Mouse (Mus musculus): ENCODE measurements around the gene Lbx2. TPM values are rescaled to one million over a fixed set of nuclear protein-coding genes. Genes with fewer than 3 reads are reported as not detected.
A peak's percentile ranks its signal among the peaks of the same experiment; 100 is the strongest.

Lbx2 gene
- polyA plus RNA-seq, 1 experiment from 2014 or later = not detected

DNA sequence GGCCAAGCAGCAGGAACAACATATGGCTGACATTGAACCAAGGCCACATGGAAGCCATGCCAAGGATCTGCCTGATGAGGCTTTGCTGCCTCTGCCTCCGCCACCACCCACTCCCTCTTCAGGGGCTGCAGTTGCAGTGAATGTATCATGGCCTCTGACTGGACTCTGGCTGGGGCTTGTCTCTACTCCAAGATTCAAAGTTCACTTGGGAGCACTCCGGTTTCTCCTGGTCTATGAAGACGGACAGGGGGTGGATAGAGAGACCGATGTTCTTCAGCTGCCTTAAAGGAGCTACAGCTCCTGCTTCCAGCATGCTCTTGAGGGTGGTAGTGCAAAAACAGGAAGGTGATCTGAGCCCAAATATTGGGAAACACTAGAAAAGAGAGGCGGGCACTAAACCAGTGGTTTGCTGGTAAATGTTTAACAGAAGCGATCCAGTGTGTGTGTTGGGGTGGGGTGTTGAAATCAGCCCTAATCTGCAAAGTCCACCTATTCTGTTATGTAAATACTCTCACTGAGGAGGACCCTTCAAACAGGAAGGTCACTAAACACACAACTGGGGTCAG, 45.4 kb downstream of the Lbx2 start:
- Histone ChIP-seq H3K4me3 (no peak overlapping the region), H3K27ac (no peak overlapping the region), H3K36me3 (no peaks in the 10 kb centered on the region), H3K4me2 (no peak overlapping the region), H3K4me1 (replicated peaks) (peaks cover 11% of the 10 kb centered on the region), H3K27me3 (peaks cover 22% of the 10 kb centered on the region), H3K9ac (no peak overlapping the region), H3K9me3 (no peaks in the 10 kb centered on the region)
- ATAC-seq (ENCODE audit: low FRiP score) = no peak
- WGBS = 76% methylated on average over 6 of the region's 6 CpGs

DNA sequence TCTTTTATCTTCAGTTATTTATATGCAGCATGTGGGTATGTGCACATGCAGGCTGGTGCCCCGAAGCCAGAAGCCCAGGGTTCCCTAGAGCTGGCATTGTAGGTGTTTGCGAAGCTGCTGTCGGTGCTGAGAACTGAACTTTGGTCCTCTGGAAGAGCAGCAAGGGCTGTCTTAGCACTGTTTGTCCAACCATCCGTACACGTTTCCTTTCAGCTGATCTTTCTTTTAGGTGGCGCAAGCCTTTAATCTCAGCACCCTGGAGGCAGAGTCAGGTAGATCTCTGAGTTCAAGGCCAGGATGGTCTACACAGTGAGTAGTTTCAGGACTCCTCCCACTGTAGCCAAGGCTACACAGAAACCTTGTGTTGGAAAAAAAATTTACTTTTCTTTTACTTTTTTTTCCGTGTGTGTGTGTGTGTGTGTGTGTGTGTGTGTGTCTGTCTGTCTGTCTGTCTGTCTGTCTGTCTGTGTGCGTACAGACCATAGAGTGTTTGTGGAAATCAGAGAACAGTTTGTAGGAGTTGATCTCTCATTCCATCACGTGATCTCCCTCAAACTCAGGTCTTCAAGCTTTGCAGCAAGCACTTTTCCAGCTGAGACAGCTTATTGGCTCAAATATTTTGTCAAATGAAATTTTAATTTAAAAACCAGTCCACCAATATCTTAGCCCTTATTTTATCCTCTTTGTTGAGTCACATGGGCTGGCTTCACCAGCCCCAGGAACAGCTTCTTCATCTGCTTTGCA, 46.2 kb downstream of the Lbx2 start:
- no peak for ATAC-seq (ENCODE audit: low FRiP score)
- Histone ChIP-seq H3K27me3 (peaks cover 25% of the 10 kb centered on the region), H3K4me1 (replicated peaks) (peaks cover 19% of the 10 kb centered on the region), H3K4me2 (no peak overlapping the region), H3K4me3 (no peak overlapping the region), H3K36me3 (no peaks in the 10 kb centered on the region), H3K27ac (no peak overlapping the region), H3K9ac (no peak overlapping the region), H3K9me3 (no peaks in the 10 kb centered on the region)
- WGBS = 86% methylated on average over 9 of the region's 9 CpGs

DNA sequence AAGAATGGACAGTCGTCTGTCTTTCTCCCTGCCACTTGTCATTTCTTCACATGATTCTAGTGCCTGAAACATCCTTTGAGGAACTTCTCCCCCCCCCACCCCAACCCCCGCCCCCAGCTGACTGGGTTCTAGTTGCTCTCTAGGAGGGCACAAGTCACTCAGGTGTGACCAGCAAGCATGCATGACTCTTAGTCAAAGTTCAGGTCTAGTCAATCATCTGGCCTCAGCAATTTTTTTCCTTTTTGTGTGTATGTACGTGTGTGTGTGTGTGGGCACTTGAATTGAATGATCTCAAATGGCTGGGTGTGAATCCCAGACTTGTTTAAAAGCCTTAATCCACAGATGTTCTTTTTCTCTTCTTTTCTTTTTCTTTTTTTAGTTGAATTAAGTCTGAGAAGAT, 48.1 kb downstream of the Lbx2 start:
- ATAC-seq (ENCODE audit: low FRiP score) = no peak
- 68% methylated on average over 3 of the region's 3 CpGs for WGBS
- no peaks in the 10 kb centered on the region for H3K9me3 ChIP-seq

DNA sequence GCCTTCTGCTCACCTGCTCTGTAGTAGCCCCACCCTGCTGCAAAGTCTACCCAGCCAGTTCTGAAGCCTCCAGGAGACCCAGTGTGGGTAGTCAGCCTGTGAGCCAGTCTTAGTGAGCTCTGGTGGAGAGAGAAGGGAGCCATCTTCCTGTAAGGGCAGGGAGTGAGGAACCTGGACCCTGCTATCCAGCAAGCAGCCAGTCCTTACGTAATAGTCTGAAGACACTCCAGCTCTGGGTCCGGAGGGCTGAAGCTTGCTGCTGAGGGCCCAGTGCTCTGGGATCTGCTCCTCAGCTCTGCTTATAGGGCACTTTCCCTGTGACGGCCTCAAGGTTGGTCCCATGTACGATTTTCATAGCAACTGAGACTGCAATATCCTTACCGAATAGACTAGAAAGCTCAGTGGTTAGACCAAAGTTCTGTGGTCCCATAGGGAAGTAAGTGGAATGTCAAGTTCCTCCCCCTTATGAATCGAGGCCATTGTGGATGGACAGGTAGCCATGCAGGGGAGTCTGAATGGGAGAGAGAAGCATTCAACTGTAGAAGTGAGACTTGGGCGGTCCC, 48.9 kb downstream of the Lbx2 start, which contains the start of gene Rtkn:
Rtkn (plus strand) TSS at position 513 of the 563 bp plus-strand sequence.
- H3K9ac ChIP-seq = peak within 1 kb of the TSS; percentile 51
- H3K4me3 ChIP-seq = peak within 1 kb of the TSS; percentile 43; the same call in 1 of the 2 replicates
- H3K27me3 ChIP-seq = peaks cover 25% of the 10 kb centered on the region

More for the DNA sequence above, 48.1 kb downstream of the Lbx2 start:
- Histone ChIP-seq H3K36me3 (no peaks in the 10 kb centered on the region), H3K27ac (no peak overlapping the region), H3K9ac (no peak overlapping the region), H3K27me3 (peaks cover 25% of the 10 kb centered on the region), H3K4me1 (replicated peaks) (peaks cover 38% of the 10 kb centered on the region), H3K4me2 (no peak overlapping the region), H3K4me3 (no peak overlapping the region)

DNA sequence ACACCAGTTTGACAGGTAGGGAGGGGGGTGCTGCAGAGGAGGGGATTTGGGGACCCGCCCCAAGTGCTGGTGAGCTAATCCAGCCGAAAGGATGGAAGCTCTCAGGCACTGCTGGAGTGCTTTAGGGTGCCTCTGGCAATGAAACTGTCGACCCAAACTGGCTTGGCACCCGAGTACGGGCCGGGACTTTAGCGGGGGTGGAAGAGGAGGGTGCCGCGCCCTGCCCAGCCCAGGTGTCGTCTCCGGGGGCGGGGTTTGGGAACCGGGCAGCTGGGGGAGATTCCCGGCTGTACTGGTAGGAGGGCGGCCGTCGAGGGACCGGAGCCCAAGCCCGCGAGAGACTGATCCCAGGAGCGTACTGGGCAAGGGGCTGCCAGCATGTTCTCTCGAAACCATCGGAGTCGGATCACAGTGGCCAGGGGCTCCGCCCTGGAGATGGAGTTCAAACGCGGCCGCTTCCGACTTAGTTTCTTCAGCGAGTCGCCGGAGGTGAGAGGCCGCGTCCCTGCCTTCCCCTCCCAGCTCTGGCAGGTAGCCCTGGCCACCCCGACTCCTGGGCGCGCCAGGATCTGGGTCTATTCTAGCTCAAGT, 49.5 kb downstream of the Lbx2 start:
- 2% methylated on average over 37 of the region's 37 CpGs for WGBS
- H3K9ac ChIP-seq = peak overlapping the region; percentile 51
- no peak overlapping the region for H3K27ac ChIP-seq
- H3K4me3 ChIP-seq = peak overlapping the region; percentile 43; the same call in 1 of the 2 replicates
- H3K27me3 ChIP-seq = peaks cover 25% of the 10 kb centered on the region
- H3K9me3 ChIP-seq = no peaks in the 10 kb centered on the region
- peak overlapping the region; percentile 62 for H3K4me2 ChIP-seq
- H3K36me3 ChIP-seq = no peaks in the 10 kb centered on the region
- no peak for ATAC-seq (ENCODE audit: low FRiP score)
- peaks cover 40% of the 10 kb centered on the region for H3K4me1 ChIP-seq (replicated peaks)

More for the DNA sequence above, 48.9 kb downstream of the Lbx2 start, which contains the start of gene Rtkn:
- ATAC-seq (ENCODE audit: low FRiP score) = no peak
- H3K9me3 ChIP-seq = no peaks in the 10 kb centered on the region
- 64% methylated on average over 7 of the region's 7 CpGs for WGBS
- H3K4me1 ChIP-seq (replicated peaks) = peaks cover 40% of the 10 kb centered on the region
- no peaks in the 10 kb centered on the region for H3K36me3 ChIP-seq
- peak within 1 kb of the TSS; percentile 94; the same call in 1 of the 2 replicates for H3K27ac ChIP-seq
- H3K4me2 ChIP-seq = peak within 1 kb of the TSS; percentile 62

DNA sequence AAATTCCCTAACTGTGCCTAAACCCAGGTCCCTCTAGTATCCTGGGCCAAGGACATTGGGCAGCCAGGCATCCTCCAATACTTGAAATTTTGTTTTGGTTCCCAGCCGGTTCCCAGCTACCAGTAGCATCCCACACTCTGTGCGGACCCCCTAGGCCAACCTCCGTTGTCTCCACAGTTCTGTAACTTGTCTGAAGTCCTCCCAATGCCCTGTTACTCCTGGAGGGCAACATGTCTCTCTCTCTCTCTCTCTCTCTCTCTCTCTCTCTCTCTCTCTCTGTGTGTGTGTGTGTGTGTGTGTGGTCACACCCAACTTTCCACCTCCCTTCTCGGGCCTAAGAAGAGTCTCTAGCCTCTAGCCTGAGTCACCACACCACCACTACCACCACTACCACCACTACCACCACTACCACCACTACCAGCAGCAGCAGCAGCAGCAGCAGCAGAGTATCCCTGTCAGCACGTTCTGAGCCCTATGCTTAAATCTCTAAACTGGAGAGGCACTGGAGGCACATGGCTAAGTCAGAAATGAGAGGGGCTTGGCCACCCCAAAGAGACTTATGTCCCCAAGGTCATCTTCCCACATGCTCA, 50.2 kb downstream of the Lbx2 start:
- H3K27me3 ChIP-seq = peaks cover 25% of the 10 kb centered on the region
- peak overlapping the region; percentile 43 for H3K4me3 ChIP-seq
- H3K27ac ChIP-seq = peak overlapping the region; percentile 94
- H3K36me3 ChIP-seq = no peaks in the 10 kb centered on the region
- H3K9me3 ChIP-seq = no peaks in the 10 kb centered on the region
- peak overlapping the region; percentile 76 for H3K9ac ChIP-seq
- peaks cover 40% of the 10 kb centered on the region for H3K4me1 ChIP-seq (replicated peaks)
- peak overlapping the region; percentile 62 for H3K4me2 ChIP-seq
- peak; percentile 12; the same call in 1 of the 2 replicates for ATAC-seq (ENCODE audit: low FRiP score)
- WGBS = 15% methylated on average over 5 of the region's 5 CpGs

DNA sequence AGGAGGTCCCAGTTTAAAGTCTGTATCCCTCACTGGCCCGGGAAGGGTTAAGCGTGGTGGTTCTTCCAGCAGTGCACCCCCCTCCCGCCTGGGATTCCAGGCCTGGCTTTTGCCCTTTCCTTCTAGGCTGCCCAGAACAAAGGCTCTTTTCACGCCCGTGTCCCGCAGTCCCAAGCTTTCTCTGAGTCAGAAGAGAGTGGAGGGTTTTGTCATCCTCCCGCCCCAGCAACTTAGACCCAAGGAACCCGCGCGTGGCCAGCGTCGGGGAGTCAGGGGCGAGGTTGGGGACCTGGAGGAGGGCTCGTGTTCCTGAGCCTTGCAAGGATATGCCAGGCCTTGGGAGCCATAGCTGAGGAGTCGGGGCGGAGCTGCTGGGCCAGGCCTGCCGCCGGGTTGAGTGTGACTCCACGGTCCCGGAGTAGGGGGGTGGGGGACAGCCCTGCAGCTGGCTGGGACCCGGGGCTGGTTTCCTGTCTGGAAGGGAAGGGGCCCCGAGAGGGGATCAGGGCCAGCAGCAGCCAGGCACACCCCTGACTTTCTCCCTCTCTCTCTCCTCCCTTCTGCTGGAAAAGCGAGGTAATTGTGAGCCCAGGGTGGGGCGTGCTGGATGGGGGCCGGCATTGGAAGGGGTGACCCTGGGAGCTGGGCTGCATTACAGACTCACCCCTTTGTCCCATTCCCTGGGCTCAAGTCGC, 50.9 kb downstream of the Lbx2 start:
- peaks cover 25% of the 10 kb centered on the region for H3K27me3 ChIP-seq
- no peaks in the 10 kb centered on the region for H3K9me3 ChIP-seq
- H3K4me1 ChIP-seq (replicated peaks) = peaks cover 46% of the 10 kb centered on the region
- H3K9ac ChIP-seq = peak overlapping the region; percentile 76
- peak overlapping the region; percentile 94 for H3K27ac ChIP-seq
- H3K4me2 ChIP-seq = peak overlapping the region; percentile 62
- peak overlapping the region; percentile 43 for H3K4me3 ChIP-seq
- under 1% methylated on average over 24 of the region's 26 CpGs for WGBS
- no peaks in the 10 kb centered on the region for H3K36me3 ChIP-seq
- peak; percentile 74 for ATAC-seq (ENCODE audit: low FRiP score)

DNA sequence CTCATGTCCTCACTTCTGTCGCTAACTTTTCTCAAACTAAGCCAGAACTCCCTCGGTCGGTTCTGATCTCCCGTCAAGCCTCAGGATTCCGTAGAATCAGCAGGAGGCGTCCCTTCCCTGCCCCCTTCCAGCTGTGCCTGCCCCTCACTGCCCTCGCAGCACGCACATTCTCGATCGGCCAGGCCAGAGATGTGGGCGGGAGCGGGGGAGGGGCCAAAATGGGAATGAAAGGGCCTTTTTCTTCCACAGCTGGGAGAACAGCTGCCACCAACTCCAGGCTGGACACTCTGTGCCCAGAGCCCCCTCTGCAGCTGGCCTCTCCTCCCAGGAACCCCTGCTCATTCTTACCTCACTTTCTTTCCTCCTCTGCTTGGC, 51.4 kb downstream of the Lbx2 start:
- Histone ChIP-seq H3K4me1 (replicated peaks) (peaks cover 51% of the 10 kb centered on the region), H3K27me3 (peaks cover 25% of the 10 kb centered on the region), H3K4me3 (peak overlapping the region; percentile 43), H3K4me2 (peak overlapping the region; percentile 62), H3K27ac (peak overlapping the region; percentile 94), H3K9ac (peak overlapping the region; percentile 76), H3K9me3 (no peaks in the 10 kb centered on the region), H3K36me3 (no peaks in the 10 kb centered on the region)
- 1% methylated on average over 12 of the region's 12 CpGs for WGBS
- ATAC-seq (ENCODE audit: low FRiP score) = peak; percentile 55

MicroRNA genes within 50 kb of the gene (microRNA counts, 519-probe panel; counts per million panel counts)
- 51.3 counts per million for microRNA mmu-miR-3470a+mmu-miR-3470b

Small RNA genes lying within 50 kb of the gene (microRNA-seq; reads per million reads assigned to microRNA genes)
- gene Mir3470a = not detected
- gene Mir7040 = not detected

Other genes with a start within 250 kb of the Lbx2 start
- 17.5 and 18.6 TPM in 2 replicates for gene Sema4f, start 146.6 kb upstream of the Lbx2 start, polyA plus RNA-seq (2015; fragmentation: Nextera tagmentation; extraction: Ambion mirVana)
- gene M1ap, start 139.5 kb upstream of the Lbx2 start, polyA plus RNA-seq (2015; fragmentation: Nextera tagmentation; extraction: Ambion mirVana) = not detected in 2 replicates
- 2.8 and 3.6 TPM in 2 replicates for gene Dok1, start 52.9 kb upstream of the Lbx2 start, polyA plus RNA-seq (2015; fragmentation: Nextera tagmentation; extraction: Ambion mirVana)
- 5.9 and 6.8 TPM in 2 replicates for gene Loxl3, start 52.2 kb upstream of the Lbx2 start, polyA plus RNA-seq (2015; fragmentation: Nextera tagmentation; extraction: Ambion mirVana)
- 168 and 178 TPM in 2 replicates for gene Aup1, start 31.8 kb upstream of the Lbx2 start, polyA plus RNA-seq (2015; fragmentation: Nextera tagmentation; extraction: Ambion mirVana)
- 68.6 and 74.6 TPM in 2 replicates for gene Htra2, start 31.1 kb upstream of the Lbx2 start, polyA plus RNA-seq (2015; fragmentation: Nextera tagmentation; extraction: Ambion mirVana)
- 0.81 and 0.91 TPM in 2 replicates for gene Dqx1, start 28.5 kb upstream of the Lbx2 start, polyA plus RNA-seq (2015; fragmentation: Nextera tagmentation; extraction: Ambion mirVana)
- 1.6 and 2.8 TPM in 2 replicates for gene Tlx2, start 16.1 kb upstream of the Lbx2 start, polyA plus RNA-seq (2015; fragmentation: Nextera tagmentation; extraction: Ambion mirVana)
- gene Pcgf1, start 8.5 kb upstream of the Lbx2 start, polyA plus RNA-seq (2015; fragmentation: Nextera tagmentation; extraction: Ambion mirVana) = 45.6 and 47.1 TPM in 2 replicates
- gene Ccdc142, start 15.2 kb downstream of the Lbx2 start, polyA plus RNA-seq (2015; fragmentation: Nextera tagmentation; extraction: Ambion mirVana) = 3.0 and 5.9 TPM in 2 replicates
- gene Gm42688, start 15.2 kb downstream of the Lbx2 start, polyA plus RNA-seq (2015; fragmentation: Nextera tagmentation; extraction: Ambion mirVana) = 4.0 and 4.4 TPM in 2 replicates
- gene Mrpl53, start 22.7 kb downstream of the Lbx2 start, polyA plus RNA-seq (2015; fragmentation: Nextera tagmentation; extraction: Ambion mirVana) = 123 TPM in 2 replicates
- gene Mogs, start 29.1 kb downstream of the Lbx2 start, polyA plus RNA-seq (2015; fragmentation: Nextera tagmentation; extraction: Ambion mirVana) = 21.5 and 25.7 TPM in 2 replicates
- gene Wbp1, start 35.2 kb downstream of the Lbx2 start, polyA plus RNA-seq (2015; fragmentation: Nextera tagmentation; extraction: Ambion mirVana) = 216 and 227 TPM in 2 replicates
- 13.4 and 14.1 TPM in 2 replicates for gene Ino80b, start 39.1 kb downstream of the Lbx2 start, polyA plus RNA-seq (2015; fragmentation: Nextera tagmentation; extraction: Ambion mirVana)
- 15.9 and 16.6 TPM in 2 replicates for gene Rtkn, start 49.1 kb downstream of the Lbx2 start, polyA plus RNA-seq (2015; fragmentation: Nextera tagmentation; extraction: Ambion mirVana)
- 15.2 and 15.5 TPM in 2 replicates for gene Wdr54, start 70.0 kb downstream of the Lbx2 start, polyA plus RNA-seq (2015; fragmentation: Nextera tagmentation; extraction: Ambion mirVana)
- gene 1700003E16Rik, start 70.0 kb downstream of the Lbx2 start, polyA plus RNA-seq (2015; fragmentation: Nextera tagmentation; extraction: Ambion mirVana) = 4.3 and 6.0 TPM in 2 replicates
- 142 and 147 TPM in 2 replicates for gene Dctn1, start 79.6 kb downstream of the Lbx2 start, polyA plus RNA-seq (2015; fragmentation: Nextera tagmentation; extraction: Ambion mirVana)
- 2.3 and 5.4 TPM in 2 replicates for gene Slc4a5, start 133.5 kb downstream of the Lbx2 start, polyA plus RNA-seq (2015; fragmentation: Nextera tagmentation; extraction: Ambion mirVana)
- gene Mthfd2, start 239.5 kb downstream of the Lbx2 start, polyA plus RNA-seq (2015; fragmentation: Nextera tagmentation; extraction: Ambion mirVana) = 23.8 and 26.3 TPM in 2 replicates
- gene Mob1a, start 239.6 kb downstream of the Lbx2 start, polyA plus RNA-seq (2015; fragmentation: Nextera tagmentation; extraction: Ambion mirVana) = 27.3 and 27.6 TPM in 2 replicates